Mouse (Mus musculus) regulatory T cell (primary cell): Measurements from ENCODE around the gene Plxna2.

ENCODE experiments used
- in situ Hi-C: fragments of 300-600 bp; cut with MboI, MseI; formaldehyde crosslinking; loops from one replicate; pipeline ENCODE4 v1.15.1; 2025; ENCODE audit warnings: high pct_unique_total_duplicates

Plxna2 gene

DNA sequence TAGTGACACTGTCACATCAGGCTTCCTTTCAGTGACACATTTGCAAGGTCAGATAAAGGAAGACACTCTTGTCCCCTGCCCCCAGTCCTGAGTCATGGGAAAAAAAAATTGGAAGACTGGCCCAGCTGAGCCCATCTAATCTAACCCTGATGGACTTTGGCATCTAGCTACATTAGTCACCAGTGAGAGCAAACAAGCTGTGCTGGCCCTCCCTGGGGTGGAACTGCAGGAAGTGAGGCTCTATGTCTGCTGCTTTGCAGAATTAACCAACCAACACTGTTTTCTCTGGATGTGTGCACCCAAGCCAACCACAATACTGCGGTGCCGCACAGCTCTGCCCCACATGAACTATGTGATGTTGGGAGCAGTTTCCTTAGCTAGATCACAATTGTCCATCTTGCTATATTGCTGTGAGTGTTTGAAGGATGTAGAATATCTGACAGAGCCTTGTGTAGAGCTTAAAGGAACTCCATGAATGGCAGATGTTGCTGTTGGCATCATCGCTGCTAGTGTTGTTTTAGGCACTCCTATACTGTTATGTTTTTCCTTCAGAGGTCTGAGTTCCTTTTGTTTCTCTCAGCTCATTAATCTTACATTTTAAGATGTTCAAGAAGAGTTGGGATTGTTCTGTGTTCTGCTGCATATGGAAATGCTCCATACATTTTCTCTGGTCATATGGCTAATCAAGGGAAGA lies 42.6 kb downstream of the Plxna2 start:
- in situ Hi-C loops: no loop called here

DNA sequence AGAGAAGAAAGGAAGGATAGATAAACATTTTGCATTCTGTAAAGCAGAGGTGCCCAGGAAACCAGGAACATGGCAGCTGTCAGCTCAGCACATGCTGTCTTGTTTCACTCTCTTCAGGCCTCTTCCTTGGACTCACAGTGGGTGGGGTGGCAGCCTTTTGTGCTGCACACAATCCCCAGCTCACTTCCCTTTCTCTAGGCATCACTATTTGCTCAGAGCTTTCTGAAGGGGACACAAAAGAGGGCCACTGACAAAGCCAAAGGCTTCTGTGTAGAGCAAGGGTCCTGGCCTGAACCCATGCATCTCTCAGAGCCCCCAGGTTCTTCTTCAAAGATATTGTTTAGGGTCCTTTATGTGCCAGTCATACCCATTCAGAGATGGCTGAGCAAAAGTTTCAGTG lies 45.0 kb downstream of the Plxna2 start:
- in situ Hi-C loops: no loop called here

DNA sequence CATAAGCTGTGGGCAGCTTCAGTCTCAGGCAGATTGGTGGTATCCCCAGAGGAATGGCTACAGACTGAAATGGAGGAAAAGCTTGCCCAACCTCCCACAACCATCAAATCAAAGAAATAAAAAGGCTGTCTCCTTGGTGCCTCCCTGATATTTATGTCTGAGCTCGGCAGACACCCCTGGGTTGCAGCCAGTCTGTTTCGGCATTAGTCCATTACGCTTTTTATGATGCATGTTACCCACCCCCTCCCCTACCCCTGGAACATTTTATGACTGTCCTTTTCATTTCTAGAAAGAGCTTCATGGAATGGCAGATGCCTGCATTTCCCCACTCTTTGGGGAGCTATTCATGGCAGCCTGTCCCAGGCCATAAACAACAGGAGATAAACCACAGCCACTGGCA lies 47.7 kb downstream of the Plxna2 start:
- in situ Hi-C loops: no loop called here

DNA sequence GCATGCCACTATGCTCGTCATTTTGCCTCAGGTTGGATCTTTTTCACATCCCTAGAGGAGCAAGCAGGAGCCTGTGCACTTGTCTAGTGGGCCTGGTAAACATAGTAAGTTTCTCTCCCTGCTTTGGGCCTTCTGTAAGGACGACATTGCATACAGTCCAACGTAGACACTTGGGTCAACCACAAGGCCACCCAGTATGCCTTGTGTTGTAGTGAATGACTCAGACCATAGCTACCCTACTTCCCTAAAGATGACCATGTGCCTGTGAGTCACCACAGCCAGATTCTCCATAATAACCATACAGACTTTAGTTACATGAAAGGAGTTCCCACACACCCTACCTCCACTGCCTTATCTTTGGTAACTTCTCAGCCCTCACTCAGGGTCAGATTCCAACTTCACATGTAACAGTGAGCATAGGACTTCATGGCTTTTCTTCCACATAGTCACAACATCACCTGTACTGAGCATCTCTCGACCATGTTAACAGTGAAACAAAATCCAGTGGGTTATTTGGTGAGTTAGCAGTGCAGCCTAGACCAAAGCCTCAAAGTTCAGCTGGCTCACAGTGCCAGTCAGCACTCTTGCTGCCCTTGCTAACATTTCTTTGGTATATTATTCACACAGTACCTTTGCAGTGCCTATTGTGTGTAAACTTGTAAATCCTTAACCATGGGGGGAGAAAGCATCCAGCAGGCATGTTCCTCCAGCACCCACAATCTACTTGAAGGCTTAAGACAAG lies 53.9 kb downstream of the Plxna2 start:
- in situ Hi-C loops: no loop called here

DNA sequence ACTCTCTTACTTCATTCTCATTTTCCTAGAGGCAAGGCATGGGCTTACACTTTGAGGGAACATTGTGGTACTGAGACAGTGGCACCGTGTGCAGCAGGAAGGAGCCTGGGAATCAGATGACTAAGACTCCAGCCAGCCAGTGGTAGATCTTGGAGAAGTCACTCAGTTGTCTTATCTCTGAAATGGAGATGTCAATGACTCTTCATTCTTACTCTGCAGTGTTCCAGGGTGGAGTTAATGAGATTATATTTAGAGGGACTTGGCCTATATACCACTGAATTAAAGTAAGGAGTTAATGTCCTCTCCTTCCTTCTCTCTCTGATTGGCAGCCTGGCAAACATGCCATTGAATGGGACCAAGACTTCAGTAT lies 54.5 kb downstream of the Plxna2 start:
- in situ Hi-C loops: no loop called here

GRCm38 (mm10) chr1:194673229-194673628 lies 55.2 kb downstream of the Plxna2 start:
- in situ Hi-C loops: no loop called here

GRCm38 (mm10) chr1:194675106-194675890 lies 57.3 kb downstream of the Plxna2 start:
- in situ Hi-C loops: no loop called here

GRCm38 (mm10) chr1:194675891-194676200 lies 57.8 kb downstream of the Plxna2 start:
- in situ Hi-C loops: no loop called here

GRCm38 (mm10) chr1:194677878-194678277 lies 59.9 kb downstream of the Plxna2 start:
- in situ Hi-C loops: no loop called here

- in situ Hi-C loops: no loop called here
Measured at GRCm38 (mm10) chr1:194679147-194679546, 61.1 kb downstream of the Plxna2 start.

DNA sequence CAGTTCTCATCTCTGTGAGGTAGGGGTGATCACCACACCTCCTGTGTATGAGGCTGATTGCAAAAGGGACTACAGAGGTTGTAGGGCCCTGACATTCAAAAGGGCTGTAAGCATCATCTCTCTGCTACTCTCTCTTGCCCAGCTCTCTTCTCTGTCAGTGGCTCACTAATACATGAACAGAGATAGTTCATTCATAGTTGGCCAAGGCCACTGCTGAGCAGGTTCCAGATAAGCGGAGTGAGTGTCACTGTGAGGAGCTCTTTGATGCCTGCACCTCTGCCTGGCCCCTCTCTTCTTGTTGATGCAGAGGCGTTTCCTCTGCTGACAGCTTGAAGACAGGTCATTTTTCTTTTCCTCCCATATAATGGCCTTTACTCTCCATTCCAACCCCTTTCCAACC lies 62.1 kb downstream of the Plxna2 start:
- in situ Hi-C loops: no loop called here

GRCm38 (mm10) chr1:194682021-194682420 lies 64.0 kb downstream of the Plxna2 start:
- in situ Hi-C loops: no loop called here

DNA sequence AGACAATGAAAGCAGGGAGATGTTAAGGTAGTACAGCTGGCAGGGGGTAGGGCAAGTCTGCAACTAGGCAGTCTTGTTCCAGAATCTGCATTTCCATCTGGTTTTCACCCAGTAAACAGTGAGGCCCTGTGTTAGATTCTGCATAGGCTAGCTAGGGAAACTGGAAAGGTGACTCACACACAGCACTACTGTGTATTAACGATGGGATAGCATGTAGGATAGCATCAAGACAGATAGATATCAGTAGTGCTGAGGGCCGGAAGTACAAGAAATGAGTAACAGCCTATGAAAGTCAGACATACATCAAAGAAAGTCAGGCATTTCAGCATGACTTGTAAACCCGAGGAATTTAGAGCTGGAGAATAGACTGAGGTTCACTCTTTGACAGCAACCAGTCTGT lies 65.1 kb downstream of the Plxna2 start:
- in situ Hi-C loops: no loop called here

GRCm38 (mm10) chr1:194685896-194686295 lies 67.9 kb downstream of the Plxna2 start:
- in situ Hi-C loops: no loop called here

DNA sequence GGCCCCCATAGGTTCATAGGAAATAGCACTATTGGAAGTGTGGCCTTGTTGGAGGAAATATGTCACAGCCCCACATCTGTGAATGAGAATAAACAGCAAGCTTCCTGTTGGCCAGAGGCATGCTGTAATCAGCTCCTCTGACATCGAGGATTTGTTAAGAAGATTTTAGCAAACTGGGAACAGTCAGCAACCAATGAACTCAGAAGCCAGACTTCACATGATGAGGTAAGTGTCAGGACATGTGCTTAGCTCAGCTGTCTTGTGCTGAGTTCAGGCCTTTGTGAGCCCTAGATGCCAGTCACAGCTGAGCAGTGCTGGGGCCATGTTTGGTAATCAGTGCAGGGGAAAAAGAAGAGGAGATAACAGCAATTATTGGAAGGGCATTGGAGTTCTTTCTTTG lies 69.7 kb downstream of the Plxna2 start:
- in situ Hi-C loops: no loop called here

- in situ Hi-C loops: no loop called here
Measured at GRCm38 (mm10) chr1:194688161-194688560, 70.1 kb downstream of the Plxna2 start.

DNA sequence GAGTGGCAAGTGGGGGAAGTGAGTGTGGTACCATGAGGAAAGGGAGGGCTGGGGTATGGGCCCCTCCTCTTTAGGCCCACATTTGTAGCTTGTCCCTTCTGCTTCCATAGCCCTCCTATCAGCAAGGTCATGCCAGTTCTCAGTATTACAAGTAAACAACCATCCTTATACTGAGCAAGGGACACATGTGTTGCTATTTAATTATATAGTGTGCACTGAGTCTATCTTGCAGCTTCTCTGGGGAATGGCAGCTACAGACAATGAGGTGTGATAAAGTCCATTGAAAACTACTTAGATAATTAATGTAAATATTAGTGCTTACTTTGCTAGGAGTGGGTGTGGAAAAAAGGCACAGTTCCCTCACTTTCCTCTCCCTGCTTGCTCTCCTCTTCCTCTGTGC lies 75.0 kb downstream of the Plxna2 start:
- in situ Hi-C loops: no loop called here

- in situ Hi-C loops: no loop called here
Measured at GRCm38 (mm10) chr1:194693488-194693887, 75.5 kb downstream of the Plxna2 start.

- in situ Hi-C loops: no loop called here
Measured at GRCm38 (mm10) chr1:194694805-194695204, 76.8 kb downstream of the Plxna2 start.

- in situ Hi-C loops: no loop called here
Measured at GRCm38 (mm10) chr1:194697439-194697838, 79.4 kb downstream of the Plxna2 start.

GRCm38 (mm10) chr1:194699321-194699720 lies 81.3 kb downstream of the Plxna2 start:
- in situ Hi-C loops: no loop called here

- in situ Hi-C loops: no loop called here
Measured at GRCm38 (mm10) chr1:194703235-194703634, 85.2 kb downstream of the Plxna2 start.
